Mouse (Mus musculus) midbrain, embryonic 14.5 days (tissue): ENCODE measurements at regions not wholly inside any gene's neighbourhood (a gene's known extent, or its start where the extent isn't known, plus 50 kb on each side); places are given as distances from the start of the nearest gene placed in this dataset.

Source experiments
- ATAC-seq: fragments of 200-750 bp; cut with Nextera tagmentation; 2 replicates; pipeline ENCODE4 v1.8.0; 2017; ENCODE audit warnings: moderate number of reproducible peaks, moderate library complexity; ENCODE audit not compliant: low FRiP score, low TSS enrichment
- DNase-seq: peaks from one replicate; pipeline ENCODE4 v3.0.0-alpha.2; 2015
- H3K27ac ChIP-seq: fragments of 300-500 bp; sonication (generic); replicated peaks from 2 replicates; pipeline ENCODE4 v1.5.1; 2014; ENCODE audit warnings: mild to moderate bottlenecking, low read depth, low read length, moderate library complexity
- H3K27me3 ChIP-seq: fragments of 300-500 bp; sonication (generic); 2 replicates; pipeline ENCODE4 v1.6.1; 2014; ENCODE audit warnings: low read length, control low read depth, mixed read lengths; ENCODE audit not compliant: control insufficient read depth, insufficient read depth
- H3K36me3 ChIP-seq: fragments of 300-500 bp; sonication (generic); 2 replicates; pipeline ENCODE4 v1.6.1; 2014; ENCODE audit warnings: low read length, control low read depth; ENCODE audit not compliant: control insufficient read depth, insufficient read depth
- H3K4me1 ChIP-seq: fragments of 300-500 bp; sonication (generic); 2 replicates; pipeline ENCODE4 v1.6.1; 2014; ENCODE audit warnings: mild to moderate bottlenecking, antibody characterized with exemption, low read length, control low read depth; ENCODE audit not compliant: control insufficient read depth, insufficient read depth
- H3K4me2 ChIP-seq: fragments of 300-500 bp; sonication (generic); 2 replicates; pipeline ENCODE4 v1.6.1; 2014; ENCODE audit warnings: mild to moderate bottlenecking, low read length, moderate library complexity
- H3K4me3 ChIP-seq: fragments of 300-500 bp; sonication (generic); replicated peaks from 2 replicates; pipeline ENCODE4 v1.5.1; 2014; ENCODE audit warnings: low read depth, low read length
- H3K9ac ChIP-seq: fragments of 300-500 bp; sonication (generic); replicated peaks from 2 replicates; pipeline ENCODE4 v1.6.1; 2014; ENCODE audit warnings: mild to moderate bottlenecking, low read length, moderate library complexity
- H3K9me3 ChIP-seq: fragments of 300-500 bp; sonication (generic); 2 replicates; pipeline ENCODE4 v1.6.1; 2016; ENCODE audit warnings: low read length, control low read depth, mixed read lengths; ENCODE audit not compliant: control insufficient read depth
- WGBS: fragments of 180-500 bp; shearing (Covaris S2); extraction: QIAGEN DNeasy Blood & Tissue Kit; methylation state at CpG from one replicate; pipeline ENCODE4 v1.1.7; 2014; 5-methylcytosine and 5-hydroxymethylcytosine counted together

- ATAC-seq (no peak), DNase-seq (no peak)
- Histone ChIP-seq H3K36me3 (no peaks in the 10 kb centered on the region), H3K9me3 (no peaks in the 10 kb centered on the region), H3K27ac (no peak overlapping the region), H3K9ac (no peak overlapping the region), H3K4me2 (no peak overlapping the region), H3K4me3 (no peak overlapping the region), H3K4me1 (no peaks in the 10 kb centered on the region), H3K27me3 (no peaks in the 10 kb centered on the region)
- 95% methylated on average over 3 of the region's 3 CpGs for WGBS
Measured at GRCm38 (mm10) chr6:120614526-120614925, 51.6 kb upstream of the Cecr2 start.

- no peaks in the 10 kb centered on the region for H3K9me3 ChIP-seq
- no peaks in the 10 kb centered on the region for H3K36me3 ChIP-seq
- 62% methylated on average over 7 of the region's 7 CpGs for WGBS
- no peaks in the 10 kb centered on the region for H3K27me3 ChIP-seq
- H3K4me2 ChIP-seq, result no peak overlapping the region
- H3K4me1 ChIP-seq, result no peaks in the 10 kb centered on the region
- H3K9ac ChIP-seq, result no peak overlapping the region
- ATAC-seq, result no peak
- no peak overlapping the region for H3K4me3 ChIP-seq
- no peak for DNase-seq
- H3K27ac ChIP-seq, result no peak overlapping the region
Measured at GRCm38 (mm10) chr6:120612346-120612745, 53.8 kb upstream of the Cecr2 start.

- Histone ChIP-seq H3K9me3 (no peaks in the 10 kb centered on the region), H3K27me3 (no peaks in the 10 kb centered on the region), H3K4me2 (no peak overlapping the region), H3K27ac (no peak overlapping the region), H3K36me3 (no peaks in the 10 kb centered on the region), H3K9ac (no peak overlapping the region), H3K4me3 (no peak overlapping the region), H3K4me1 (no peaks in the 10 kb centered on the region)
- DNase-seq (no peak), ATAC-seq (no peak)
- 86% methylated on average over 4 of the region's 4 CpGs for WGBS
Measured at GRCm38 (mm10) chr6:120609858-120610257, 56.3 kb upstream of the Cecr2 start.

GRCm38 (mm10) chr6:120605471-120605870 lies 60.7 kb upstream of the Cecr2 start:
- Histone ChIP-seq H3K9me3 (no peaks in the 10 kb centered on the region), H3K27ac (no peak overlapping the region), H3K27me3 (no peaks in the 10 kb centered on the region), H3K9ac (no peak overlapping the region), H3K4me1 (no peaks in the 10 kb centered on the region), H3K36me3 (no peaks in the 10 kb centered on the region), H3K4me2 (no peak overlapping the region), H3K4me3 (no peak overlapping the region)
- DNase-seq, result no peak
- ATAC-seq, result no peak
- WGBS, result 79% methylated on average over 2 of the region's 2 CpGs

GRCm38 (mm10) chr6:120604020-120604958 lies 61.9 kb upstream of the Cecr2 start:
- no peaks in the 10 kb centered on the region for H3K4me1 ChIP-seq
- no peaks in the 10 kb centered on the region for H3K36me3 ChIP-seq
- H3K9ac ChIP-seq, result no peak overlapping the region
- DNase-seq (peak; percentile 19), ATAC-seq (no peak; the same call in 1 of the 2 replicates)
- H3K27ac ChIP-seq, result 0 out of 2 replicates have a peak overlapping the region, but pooled peaks have one; percentile 32
- H3K27me3 ChIP-seq, result no peaks in the 10 kb centered on the region
- no peaks in the 10 kb centered on the region for H3K9me3 ChIP-seq
- 44% methylated on average over 6 of the region's 6 CpGs for WGBS
- H3K4me3 ChIP-seq, result no peak overlapping the region
- no peak overlapping the region for H3K4me2 ChIP-seq

- WGBS, result 49% methylated on average over 2 of the region's 2 CpGs
- H3K9ac ChIP-seq, result no peak overlapping the region
- no peak overlapping the region for H3K27ac ChIP-seq
- DNase-seq (peak; percentile 41), ATAC-seq (no peak)
- H3K4me1 ChIP-seq, result no peaks in the 10 kb centered on the region
- H3K4me2 ChIP-seq, result no peak overlapping the region
- H3K4me3 ChIP-seq, result no peak overlapping the region
- no peaks in the 10 kb centered on the region for H3K9me3 ChIP-seq
- no peaks in the 10 kb centered on the region for H3K36me3 ChIP-seq
- H3K27me3 ChIP-seq, result no peaks in the 10 kb centered on the region
Measured at GRCm38 (mm10) chr6:120603454-120603853, 62.7 kb upstream of the Cecr2 start.

- H3K9ac ChIP-seq, result no peak overlapping the region
- no peak overlapping the region for H3K4me2 ChIP-seq
- H3K27me3 ChIP-seq, result no peaks in the 10 kb centered on the region
- no peaks in the 10 kb centered on the region for H3K36me3 ChIP-seq
- ATAC-seq (no peak), DNase-seq (no peak)
- no peak overlapping the region for H3K27ac ChIP-seq
- H3K9me3 ChIP-seq, result no peaks in the 10 kb centered on the region
- WGBS, result 76% methylated on average over 2 of the region's 2 CpGs
- H3K4me1 ChIP-seq, result no peaks in the 10 kb centered on the region
- H3K4me3 ChIP-seq, result no peak overlapping the region
Measured at GRCm38 (mm10) chr6:120600376-120600775, 65.8 kb upstream of the Cecr2 start.

- Histone ChIP-seq H3K27me3 (no peaks in the 10 kb centered on the region), H3K9me3 (no peaks in the 10 kb centered on the region), H3K4me2 (no peak overlapping the region), H3K36me3 (no peaks in the 10 kb centered on the region), H3K9ac (no peak overlapping the region), H3K4me3 (no peak overlapping the region), H3K4me1 (no peaks in the 10 kb centered on the region), H3K27ac (no peak overlapping the region)
- no peak for ATAC-seq
- DNase-seq, result no peak
- WGBS, result 76% methylated on average over 2 of the region's 2 CpGs
Measured at GRCm38 (mm10) chr6:120598471-120598870, 67.4 kb upstream of the Hdhd5 start.

GRCm38 (mm10) chr6:120597887-120598286 lies 66.8 kb upstream of the Hdhd5 start:
- 27% methylated on average over 3 of the region's 3 CpGs for WGBS
- Histone ChIP-seq H3K27ac (no peak overlapping the region), H3K9me3 (no peaks in the 10 kb centered on the region), H3K4me1 (no peaks in the 10 kb centered on the region), H3K9ac (no peak overlapping the region), H3K27me3 (no peaks in the 10 kb centered on the region), H3K36me3 (no peaks in the 10 kb centered on the region), H3K4me2 (no peak overlapping the region), H3K4me3 (no peak overlapping the region)
- no peak for DNase-seq
- no peak for ATAC-seq
